Mouse (Mus musculus) forebrain, embryonic 16.5 days (tissue): ENCODE data around the gene Vmn1r85. TPM values are rescaled to one million over a fixed set of nuclear protein-coding genes. Genes with fewer than 3 reads are reported as not detected.

ENCODE experiments used
- ATAC-seq: fragments of 200-750 bp; cut with Nextera tagmentation; 2 replicates; pipeline ENCODE4 v1.8.0; 2017; ENCODE audit warnings: mild to moderate bottlenecking, moderate library complexity
- H3K27ac ChIP-seq: fragments of 300-500 bp; sonication (generic); 2 replicates; pipeline ENCODE4 v1.5.1; 2014; ENCODE audit warnings: low read length, control low read depth
- H3K27me3 ChIP-seq: fragments of 300-500 bp; sonication (generic); replicated peaks from 2 replicates; pipeline ENCODE4 v1.6.1; 2014; ENCODE audit warnings: low read length; ENCODE audit not compliant: control insufficient read depth, insufficient read depth
- H3K36me3 ChIP-seq: fragments of 300-500 bp; sonication (generic); 2 replicates; pipeline ENCODE4 v1.6.1; 2014; ENCODE audit not compliant: control insufficient read depth, insufficient read depth
- H3K4me1 ChIP-seq: fragments of 300-500 bp; sonication (generic); replicated peaks from 2 replicates; pipeline ENCODE4 v1.6.1; 2014; ENCODE audit warnings: low read length; ENCODE audit not compliant: control insufficient read depth, insufficient read depth
- H3K4me2 ChIP-seq: fragments of 300-500 bp; sonication (generic); 2 replicates; pipeline ENCODE4 v1.6.1; 2014; ENCODE audit warnings: mild to moderate bottlenecking, low read length, control low read depth
- H3K4me3 ChIP-seq: fragments of 300-500 bp; sonication (generic); replicated peaks from 2 replicates; pipeline ENCODE4 v1.5.1; 2014; ENCODE audit warnings: mild to moderate bottlenecking, low read length, control low read depth
- H3K9ac ChIP-seq: fragments of 300-500 bp; sonication (generic); replicated peaks from 2 replicates; pipeline ENCODE4 v1.6.1; 2014; ENCODE audit warnings: low read depth, low read length, control low read depth
- H3K9me3 ChIP-seq: fragments of 300-500 bp; sonication (generic); 2 replicates; pipeline ENCODE4 v1.6.1; 2016; ENCODE audit warnings: low read length; ENCODE audit not compliant: control insufficient read depth
- WGBS: fragments of 180-500 bp; shearing (Covaris S2); extraction: QIAGEN DNeasy Blood & Tissue Kit; methylation state at CpG from one replicate; pipeline ENCODE4 v1.1.7; 2014; 5-methylcytosine and 5-hydroxymethylcytosine counted together
- polyA plus RNA-seq: library from polyadenylated mRNA; unstranded; fragments of >200 nt; fragmentation: Nextera tagmentation; extraction: Ambion mirVana; gene quantifications from 2 replicates; pipeline ENCODE4 v1.2.1, GENCODE M21; 2015

The Vmn1r85 gene
- polyA plus RNA-seq, 1 experiment from 2014 or later = 0.04 TPM

DNA sequence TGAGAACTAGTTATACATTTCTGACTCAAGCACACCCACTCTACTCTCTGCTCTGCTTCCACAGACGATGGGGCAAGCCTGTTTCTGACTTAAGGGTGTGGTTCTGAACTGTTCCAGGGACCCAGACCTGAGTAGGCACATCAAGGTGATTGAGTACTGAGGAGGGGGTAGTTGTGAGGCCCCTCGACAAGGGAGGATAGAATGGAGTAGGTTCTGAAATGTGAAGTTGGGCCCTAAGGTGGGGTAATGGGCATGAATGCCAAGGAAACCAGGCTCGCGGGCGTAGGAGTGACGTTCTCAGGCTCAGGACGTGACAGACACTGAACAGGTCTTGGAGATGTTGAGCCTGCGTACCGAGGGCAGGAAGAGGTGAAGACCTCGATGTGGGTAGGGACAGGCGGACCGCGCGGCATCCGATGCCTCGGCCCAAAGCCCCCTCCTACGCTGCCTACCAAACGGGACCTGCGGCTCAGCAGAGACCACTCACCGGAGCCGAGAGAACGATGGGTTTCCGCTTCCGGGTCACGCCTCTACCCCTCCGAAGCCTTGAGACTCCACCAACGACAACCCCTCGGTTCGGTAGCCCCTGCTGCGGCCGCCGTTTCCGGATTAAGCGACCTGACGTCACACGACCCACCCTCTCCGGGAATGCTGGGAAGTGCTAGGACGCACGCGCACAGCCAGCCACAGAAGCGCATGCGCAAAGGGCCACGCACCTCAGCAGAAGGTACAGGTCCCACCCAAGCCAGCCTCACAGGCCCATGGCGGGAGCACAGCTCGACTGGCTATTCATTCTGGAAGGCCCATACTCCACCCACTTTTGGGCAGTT, 60.6 kb downstream of the Vmn1r85 start, which contains the start of gene Chmp2a:
TSS of gene Chmp2a (minus strand) at position 660 of the 830 bp plus-strand sequence.
- Histone ChIP-seq H3K4me1 (peaks cover 38% of the 10 kb centered on the region), H3K36me3 (peaks cover 37% of the 10 kb centered on the region), H3K27ac (peak within 1 kb of the TSS; percentile 84), H3K4me3 (peak within 1 kb of the TSS; percentile 64), H3K4me2 (peak within 1 kb of the TSS; percentile 91), H3K9me3 (no peaks in the 10 kb centered on the region), H3K27me3 (no peaks in the 10 kb centered on the region), H3K9ac (peak within 1 kb of the TSS; percentile 78)
- ATAC-seq = peak; percentile 77
- under 1% methylated on average over 45 of the region's 45 CpGs for WGBS

GRCm38 (mm10) chr7:13033451-13034147, 61.4 kb downstream of the Vmn1r85 start:
- H3K9ac ChIP-seq = peak overlapping the region; percentile 78
- no peak for ATAC-seq
- H3K4me2 ChIP-seq = peak overlapping the region; percentile 91
- peak overlapping the region; percentile 84 for H3K27ac ChIP-seq
- H3K27me3 ChIP-seq = no peaks in the 10 kb centered on the region
- peak overlapping the region; percentile 64 for H3K4me3 ChIP-seq
- H3K4me1 ChIP-seq = peaks cover 31% of the 10 kb centered on the region
- no peaks in the 10 kb centered on the region for H3K9me3 ChIP-seq
- 48% methylated on average over 13 of the region's 13 CpGs for WGBS
- peaks cover 44% of the 10 kb centered on the region for H3K36me3 ChIP-seq

Other genes starting within 250 kb of the Vmn1r85 start
- gene Zfp128, start 214.0 kb downstream of the Vmn1r85 start, polyA plus RNA-seq = 9.0 and 10.2 TPM in 2 replicates
- gene Zscan22, start 197.4 kb downstream of the Vmn1r85 start, polyA plus RNA-seq = 13.8 and 15.0 TPM in 2 replicates
- gene Rps5, start 172.9 kb downstream of the Vmn1r85 start, polyA plus RNA-seq = 660 and 678 TPM in 2 replicates
- gene Rnf225, start 167.8 kb downstream of the Vmn1r85 start, polyA plus RNA-seq = 0.65 and 0.67 TPM in 2 replicates
- 16.8 and 17.4 TPM in 2 replicates for gene Zfp324, start 129.3 kb downstream of the Vmn1r85 start, polyA plus RNA-seq
- gene Zfp446, start 117.3 kb downstream of the Vmn1r85 start, polyA plus RNA-seq = 11.8 and 13.0 TPM in 2 replicates
- gene Slc27a5, start 97.0 kb downstream of the Vmn1r85 start, polyA plus RNA-seq = 0.21 and 0.75 TPM in 2 replicates
- gene Trim28, start 96.1 kb downstream of the Vmn1r85 start, polyA plus RNA-seq = 230 and 237 TPM in 2 replicates
- gene Zbtb45, start 85.1 kb downstream of the Vmn1r85 start, polyA plus RNA-seq = 43.0 and 44.1 TPM in 2 replicates
- 170 and 175 TPM in 2 replicates for gene Chmp2a, start 60.4 kb downstream of the Vmn1r85 start, polyA plus RNA-seq
- 66.8 and 67.7 TPM in 2 replicates for gene Ube2m, start 56.9 kb downstream of the Vmn1r85 start, polyA plus RNA-seq
- 6.7 and 10.6 TPM in 2 replicates for gene Mzf1, start 40.4 kb downstream of the Vmn1r85 start, polyA plus RNA-seq
- gene Vmn1r86, start 24.7 kb upstream of the Vmn1r85 start, polyA plus RNA-seq = not detected in 2 replicates
- gene Vmn1r87, start 45.0 kb upstream of the Vmn1r85 start, polyA plus RNA-seq = not detected in 2 replicates
- not detected in 2 replicates for gene Vmn1r88, start 64.4 kb upstream of the Vmn1r85 start, polyA plus RNA-seq
- not detected in 2 replicates for gene Vmn1r89, start 117.8 kb upstream of the Vmn1r85 start, polyA plus RNA-seq
- 41.7 and 42.9 TPM in 2 replicates for gene Lig1, start 182.1 kb upstream of the Vmn1r85 start, polyA plus RNA-seq
- gene Zswim9, start 183.5 kb upstream of the Vmn1r85 start, polyA plus RNA-seq = 13.9 and 18.6 TPM in 2 replicates
- gene Pla2g4c, start 229.5 kb upstream of the Vmn1r85 start, polyA plus RNA-seq = 0.51 and 0.80 TPM in 2 replicates